Mouse (Mus musculus) limb, embryonic 10.5 days (tissue): ENCODE measurements around the gene Fam81a. TPM values are rescaled to one million over a fixed set of nuclear protein-coding genes. Genes with fewer than 3 reads are reported as not detected.

Experiments used
- DNase-seq: peaks from one replicate; pipeline ENCODE4 v3.0.0-alpha.2; 2017; ENCODE audit warnings: low spot score
- H3K27ac ChIP-seq: fragments of 300-500 bp; sonication (generic); 2 replicates; pipeline ENCODE4 v1.5.1; 2016; ENCODE audit warnings: mild to moderate bottlenecking
- H3K27me3 ChIP-seq: fragments of 300-500 bp; sonication (generic); 2 replicates; pipeline ENCODE4 v1.6.1; 2016; ENCODE audit warnings: low read depth, mild to moderate bottlenecking; ENCODE audit not compliant: poor library complexity, severe bottlenecking
- H3K36me3 ChIP-seq: fragments of 300-500 bp; sonication (generic); 2 replicates; pipeline ENCODE4 v1.6.1; 2016; ENCODE audit warnings: mild to moderate bottlenecking, moderate library complexity
- H3K4me1 ChIP-seq: fragments of 300-500 bp; sonication (generic); 2 replicates; pipeline ENCODE4 v1.6.1; 2016
- H3K4me3 ChIP-seq: fragments of 300-500 bp; sonication (generic); 2 replicates; pipeline ENCODE4 v1.5.1; 2016; ENCODE audit warnings: mild to moderate bottlenecking, moderate library complexity
- H3K9me3 ChIP-seq: fragments of 300-500 bp; sonication (generic); replicated peaks from 2 replicates; pipeline ENCODE4 v1.6.1; 2016; ENCODE audit warnings: mild to moderate bottlenecking
- WGBS: fragments of 180-500 bp; shearing (Covaris S2); methylation state at CpG from one replicate; pipeline ENCODE4 v1.1.7; 2016; 5-methylcytosine and 5-hydroxymethylcytosine counted together
- polyA plus RNA-seq: library from polyadenylated mRNA; unstranded; fragments of >200 nt; fragmentation: Nextera tagmentation; extraction: Ambion mirVana; gene quantifications from 2 replicates; pipeline ENCODE4 v1.2.1, GENCODE M21; 2016

The Fam81a gene
- polyA plus RNA-seq, 1 experiment from 2014 or later: 1.6 TPM

DNA sequence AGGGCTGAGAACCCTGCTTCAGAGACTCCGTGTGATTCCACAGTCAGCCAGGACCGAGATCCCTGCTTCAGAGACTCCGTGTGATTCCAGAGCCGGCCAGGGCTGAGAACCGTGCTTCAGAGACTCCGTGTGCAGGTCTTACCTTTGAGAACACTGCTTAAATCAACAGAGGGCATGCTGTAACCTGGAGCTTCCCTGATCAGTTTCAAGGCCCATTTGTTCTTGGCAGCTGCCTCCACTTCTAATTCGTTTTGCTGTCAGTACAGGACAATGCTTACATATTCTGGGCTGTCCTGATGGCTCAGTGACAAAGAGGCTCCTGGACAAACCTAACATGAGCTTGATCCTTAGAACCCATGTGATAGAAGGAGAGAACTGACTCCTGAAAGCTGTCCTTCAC lies 65.2 kb downstream of the Fam81a start:
- Histone ChIP-seq H3K27ac (no peak overlapping the region), H3K9me3 (no peaks in the 10 kb centered on the region), H3K4me3 (no peak overlapping the region), H3K36me3 (no peaks in the 10 kb centered on the region), H3K27me3 (no peaks in the 10 kb centered on the region), H3K4me1 (peaks cover 4% of the 10 kb centered on the region)
- no peak for DNase-seq
- WGBS: 80% methylated on average over 7 of the region's 7 CpGs

GRCm38 (mm10) chr9:70072387-70072786 lies 70.0 kb downstream of the Fam81a start:
- Histone ChIP-seq H3K4me3 (no peak overlapping the region), H3K27me3 (no peaks in the 10 kb centered on the region), H3K27ac (no peak overlapping the region), H3K4me1 (no peaks in the 10 kb centered on the region), H3K9me3 (no peaks in the 10 kb centered on the region), H3K36me3 (no peaks in the 10 kb centered on the region)
- WGBS: 92% methylated on average over 8 of the region's 8 CpGs
- no peak for DNase-seq

DNA sequence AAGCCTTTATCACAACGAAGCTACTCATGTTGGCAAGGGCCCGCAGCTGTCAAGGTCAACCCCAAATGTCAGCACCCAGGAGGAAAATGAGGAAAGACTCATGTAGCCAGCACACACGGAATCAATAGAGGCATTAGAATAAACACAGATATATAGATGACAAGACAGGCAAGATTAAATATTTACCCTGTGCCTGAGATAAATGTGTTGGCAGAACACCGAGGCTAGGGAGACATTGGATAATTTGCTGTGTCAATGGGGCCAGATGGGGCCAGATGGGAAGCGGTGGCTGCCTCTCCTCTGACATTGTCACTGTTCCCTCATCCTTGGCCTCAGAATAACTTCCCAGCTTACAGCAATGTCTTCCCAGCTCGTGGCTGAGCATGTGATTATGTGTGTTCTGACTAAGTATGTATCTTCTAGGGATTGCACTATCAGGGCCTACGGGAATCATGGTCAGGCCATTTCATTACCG lies 72.4 kb downstream of the Fam81a start:
- Histone ChIP-seq H3K4me1 (no peaks in the 10 kb centered on the region), H3K27me3 (no peaks in the 10 kb centered on the region), H3K9me3 (no peaks in the 10 kb centered on the region), H3K36me3 (no peaks in the 10 kb centered on the region), H3K27ac (no peak overlapping the region), H3K4me3 (no peak overlapping the region)
- 83% methylated on average over 8 of the region's 8 CpGs for WGBS
- no peak for DNase-seq

DNA sequence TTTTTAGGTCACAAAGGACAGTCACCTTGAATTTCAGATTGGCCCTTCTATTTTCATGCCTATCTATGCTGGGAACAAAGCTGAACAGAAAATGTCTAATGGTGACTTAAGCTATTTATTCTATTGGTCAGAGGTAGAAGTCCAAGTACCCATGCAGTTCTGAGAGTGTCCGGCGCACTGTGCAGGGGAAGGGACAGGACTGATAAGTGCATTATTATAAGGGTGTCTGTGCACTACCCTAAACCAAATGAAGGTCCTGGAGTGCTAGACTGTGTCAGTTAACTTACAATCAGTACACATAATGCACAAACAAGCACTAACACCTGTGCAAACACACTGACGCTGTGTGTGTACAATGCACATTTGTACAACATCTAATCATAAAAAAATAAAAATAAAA lies 74.9 kb downstream of the Fam81a start:
- H3K36me3 ChIP-seq: no peaks in the 10 kb centered on the region
- H3K4me1 ChIP-seq: no peaks in the 10 kb centered on the region
- H3K9me3 ChIP-seq: no peaks in the 10 kb centered on the region
- H3K27me3 ChIP-seq: no peaks in the 10 kb centered on the region
- 96% methylated on average over 3 of the region's 3 CpGs for WGBS
- no peak overlapping the region for H3K27ac ChIP-seq
- no peak for DNase-seq
- no peak overlapping the region for H3K4me3 ChIP-seq

DNA sequence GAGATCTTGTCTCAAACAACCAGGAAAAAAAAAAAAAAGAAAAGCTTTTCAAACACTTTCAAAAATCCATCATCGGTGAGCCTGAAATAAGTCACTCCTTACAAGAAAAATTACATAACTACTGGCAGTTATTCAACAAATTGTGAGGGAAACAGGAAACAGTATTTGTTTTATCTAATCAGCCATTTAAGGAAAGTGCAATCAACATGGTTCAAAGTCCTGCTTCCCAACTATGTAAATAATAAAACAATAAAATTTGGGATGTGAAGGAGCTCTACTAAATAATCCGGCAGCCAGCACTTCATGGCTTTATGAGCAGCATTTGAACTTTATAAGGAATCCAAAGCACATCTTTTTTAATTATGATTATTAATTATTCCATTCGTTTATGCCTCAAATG lies 80.3 kb downstream of the Fam81a start:
- WGBS: 90% methylated on average over 3 of the region's 3 CpGs
- DNase-seq: no peak

GRCm38 (mm10) chr9:70053411-70053810 lies 88.9 kb downstream of the Fam81a start:
- no peaks in the 10 kb centered on the region for H3K27me3 ChIP-seq
- no peaks in the 10 kb centered on the region for H3K36me3 ChIP-seq
- H3K9me3 ChIP-seq: no peaks in the 10 kb centered on the region
- H3K27ac ChIP-seq: no peak overlapping the region
- H3K4me1 ChIP-seq: peaks cover 24% of the 10 kb centered on the region
- DNase-seq: no peak
- 54% methylated on average over 3 of the region's 3 CpGs for WGBS
- no peak overlapping the region for H3K4me3 ChIP-seq

More for the DNA sequence above, 80.3 kb downstream of the Fam81a start:
- Histone ChIP-seq H3K4me3 (no peak overlapping the region), H3K9me3 (no peaks in the 10 kb centered on the region), H3K27ac (no peak overlapping the region), H3K4me1 (no peaks in the 10 kb centered on the region), H3K27me3 (no peaks in the 10 kb centered on the region), H3K36me3 (no peaks in the 10 kb centered on the region)

- H3K4me1 ChIP-seq: peaks cover 31% of the 10 kb centered on the region
- H3K4me3 ChIP-seq: no peak overlapping the region
- no peaks in the 10 kb centered on the region for H3K27me3 ChIP-seq
- no peak for DNase-seq
- no peaks in the 10 kb centered on the region for H3K36me3 ChIP-seq
- H3K9me3 ChIP-seq: no peaks in the 10 kb centered on the region
- 70% methylated on average over 3 of the region's 3 CpGs for WGBS
- no peak overlapping the region for H3K27ac ChIP-seq
Measured at GRCm38 (mm10) chr9:70052730-70053129, 89.6 kb downstream of the Fam81a start.

DNA sequence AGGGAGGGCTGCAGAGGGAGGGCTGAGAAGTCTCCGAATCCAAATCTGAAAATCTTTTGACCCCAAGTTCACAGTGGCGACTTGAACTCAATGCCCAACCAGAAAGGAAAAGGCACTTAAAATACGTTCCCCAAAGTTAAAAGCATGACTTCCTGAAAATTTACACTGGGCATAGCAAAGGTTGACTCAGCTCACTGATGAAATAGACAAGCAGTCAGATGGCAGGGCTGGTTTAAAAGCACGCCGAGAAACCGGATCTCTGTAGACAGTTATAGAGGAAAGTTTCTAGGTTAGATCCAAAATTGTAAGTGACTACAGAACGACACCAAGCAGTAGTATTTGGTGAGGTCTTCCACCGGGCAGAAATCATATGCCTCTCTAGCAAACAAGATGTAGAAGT lies 92.5 kb downstream of the Fam81a start:
- no peak overlapping the region for H3K4me3 ChIP-seq
- peak overlapping the region; percentile 56; the same call in 1 of the 2 replicates for H3K27ac ChIP-seq
- H3K36me3 ChIP-seq: no peaks in the 10 kb centered on the region
- 61% methylated on average over 8 of the region's 8 CpGs for WGBS
- H3K4me1 ChIP-seq: peaks cover 28% of the 10 kb centered on the region
- no peaks in the 10 kb centered on the region for H3K9me3 ChIP-seq
- H3K27me3 ChIP-seq: no peaks in the 10 kb centered on the region
- DNase-seq: no peak

DNA sequence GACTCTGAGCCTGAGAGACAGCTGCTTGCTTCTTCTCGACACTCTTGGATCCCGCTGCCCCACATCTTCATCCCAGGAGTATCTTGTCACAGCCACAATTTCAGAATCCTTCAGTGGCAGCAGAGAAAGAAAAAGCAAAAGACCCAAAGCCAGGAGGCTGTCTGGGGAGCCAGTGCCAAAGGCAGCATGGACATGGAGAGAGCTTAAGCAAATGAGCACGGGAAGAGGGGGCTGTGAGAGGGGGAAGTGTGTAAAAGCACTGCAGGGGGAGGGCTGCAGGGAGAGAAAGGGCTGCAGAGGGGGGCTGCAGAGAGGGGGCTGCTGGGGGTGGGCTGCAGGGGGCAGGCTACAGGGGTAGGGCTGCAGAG lies 93.0 kb downstream of the Fam81a start:
- H3K27ac ChIP-seq: peak overlapping the region; percentile 56; the same call in 1 of the 2 replicates
- H3K9me3 ChIP-seq: no peaks in the 10 kb centered on the region
- H3K4me1 ChIP-seq: peaks cover 28% of the 10 kb centered on the region
- no peak overlapping the region for H3K4me3 ChIP-seq
- WGBS: 40% methylated on average over 3 of the region's 3 CpGs
- H3K36me3 ChIP-seq: no peaks in the 10 kb centered on the region
- no peaks in the 10 kb centered on the region for H3K27me3 ChIP-seq
- DNase-seq: no peak

DNA sequence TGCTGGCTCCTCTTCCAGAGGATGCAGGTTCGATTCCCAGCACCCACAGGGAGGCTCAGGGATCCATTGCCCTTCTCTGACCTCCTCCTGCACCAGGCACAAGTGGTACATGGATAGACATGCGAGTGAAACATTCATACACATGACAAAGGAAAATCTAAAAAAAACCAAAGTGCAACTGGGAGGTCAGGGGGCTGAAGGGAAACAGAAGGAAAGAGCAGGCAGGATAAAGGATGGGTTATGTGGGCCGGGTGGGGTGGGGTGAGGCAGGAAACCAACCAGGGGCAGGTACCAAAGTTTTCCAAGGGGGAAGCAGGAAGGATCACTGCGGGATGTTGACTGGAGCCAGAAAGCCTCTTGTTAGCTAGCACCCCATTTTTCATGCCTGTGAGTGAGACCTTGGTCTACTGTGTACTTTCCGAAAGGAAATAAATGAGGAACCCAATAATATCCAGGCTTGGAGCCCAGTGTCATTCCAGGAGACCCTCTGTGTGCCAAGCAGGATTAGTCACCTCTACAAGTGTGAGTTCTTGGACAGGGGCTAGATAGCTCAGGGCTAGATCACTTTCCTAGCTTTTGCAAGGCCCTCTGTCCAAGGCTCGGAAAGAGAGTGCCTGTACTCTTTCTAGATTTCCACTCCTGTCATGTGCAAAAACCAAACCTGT lies 93.5 kb downstream of the Fam81a start:
- H3K27ac ChIP-seq: peak overlapping the region; percentile 56

DNA sequence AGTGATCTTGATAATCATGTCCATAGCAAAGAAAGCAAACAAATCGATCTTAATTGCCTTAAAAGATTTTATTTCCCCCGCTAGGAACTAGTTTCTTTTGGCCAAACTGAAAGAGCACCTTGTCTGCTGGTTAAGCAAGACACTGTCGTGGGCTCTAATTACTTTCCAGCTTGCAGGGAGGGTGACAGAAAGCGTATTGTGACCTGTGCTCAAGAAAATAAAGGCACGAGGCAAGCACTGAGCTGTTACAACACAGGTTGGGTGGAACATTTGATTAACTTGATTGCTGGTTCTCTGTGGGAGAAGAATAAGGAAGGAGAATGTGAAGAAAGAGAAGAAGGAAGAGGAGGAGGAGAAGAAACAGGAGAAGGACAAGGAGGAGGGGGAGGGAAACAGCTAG lies 94.1 kb downstream of the Fam81a start:
- Histone ChIP-seq H3K9me3 (no peaks in the 10 kb centered on the region), H3K36me3 (no peaks in the 10 kb centered on the region), H3K4me1 (peaks cover 28% of the 10 kb centered on the region), H3K27me3 (no peaks in the 10 kb centered on the region), H3K27ac (peak overlapping the region; percentile 17; the same call in 1 of the 2 replicates), H3K4me3 (no peak overlapping the region)
- no peak for DNase-seq
- 54% methylated on average over 5 of the region's 5 CpGs for WGBS

More for the DNA sequence above, 93.5 kb downstream of the Fam81a start:
- H3K9me3 ChIP-seq: no peaks in the 10 kb centered on the region
- no peaks in the 10 kb centered on the region for H3K27me3 ChIP-seq
- no peaks in the 10 kb centered on the region for H3K36me3 ChIP-seq
- DNase-seq: no peak
- H3K4me3 ChIP-seq: no peak overlapping the region
- H3K4me1 ChIP-seq: peaks cover 28% of the 10 kb centered on the region
- 52% methylated on average over 6 of the region's 6 CpGs for WGBS

- H3K27ac ChIP-seq: no peak overlapping the region
- H3K4me1 ChIP-seq: peaks cover 28% of the 10 kb centered on the region
- H3K36me3 ChIP-seq: no peaks in the 10 kb centered on the region
- H3K4me3 ChIP-seq: no peak overlapping the region
- DNase-seq: no peak
- no peaks in the 10 kb centered on the region for H3K9me3 ChIP-seq
- H3K27me3 ChIP-seq: no peaks in the 10 kb centered on the region
- WGBS: 58% methylated on average over 3 of the region's 3 CpGs
Measured at GRCm38 (mm10) chr9:70047839-70048238, 94.5 kb downstream of the Fam81a start.

DNA sequence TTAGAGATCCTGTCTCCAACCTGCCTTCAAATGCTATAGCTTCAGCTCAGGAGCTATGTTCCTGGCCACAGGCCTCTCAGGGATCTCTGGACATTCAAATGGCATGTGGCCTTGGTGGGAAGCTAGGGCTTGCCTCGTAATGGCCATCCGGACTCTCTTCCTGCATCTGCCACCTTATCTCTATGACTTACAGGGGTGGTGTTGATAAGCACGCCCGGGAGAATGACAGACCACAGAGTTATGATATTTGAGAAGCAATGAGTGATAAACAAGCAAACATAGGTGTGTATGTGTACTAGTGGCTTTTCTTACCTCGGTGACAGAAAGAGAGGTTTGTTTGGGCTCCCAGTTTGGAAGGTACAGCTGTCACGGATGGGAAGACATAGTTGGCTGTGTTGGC lies 96.1 kb downstream of the Fam81a start:
- 89% methylated on average over 6 of the region's 6 CpGs for WGBS
- Histone ChIP-seq H3K9me3 (no peaks in the 10 kb centered on the region), H3K4me3 (no peak overlapping the region), H3K36me3 (no peaks in the 10 kb centered on the region), H3K4me1 (peaks cover 28% of the 10 kb centered on the region), H3K27ac (no peak overlapping the region), H3K27me3 (no peaks in the 10 kb centered on the region)
- DNase-seq: no peak

DNA sequence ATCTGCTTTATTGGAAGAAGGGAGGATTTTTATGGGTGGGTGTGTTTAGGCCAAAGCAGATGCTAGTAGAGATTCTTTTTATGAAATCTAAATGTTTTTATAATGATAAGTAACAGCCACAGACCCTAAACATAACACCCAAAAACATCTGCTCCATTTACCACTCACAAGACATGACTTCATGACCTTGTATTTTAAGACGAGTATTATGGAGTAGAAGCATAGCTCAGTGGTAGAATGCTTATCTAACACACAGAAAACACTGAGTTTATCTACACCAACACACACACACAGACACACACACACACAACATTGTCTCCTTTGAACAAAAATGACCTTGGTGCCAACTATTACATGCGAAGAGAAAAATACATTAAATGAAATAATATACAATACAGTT lies 97.5 kb downstream of the Fam81a start:
- H3K27ac ChIP-seq: no peak overlapping the region
- H3K36me3 ChIP-seq: no peaks in the 10 kb centered on the region
- peaks cover 25% of the 10 kb centered on the region for H3K4me1 ChIP-seq
- DNase-seq: no peak
- H3K27me3 ChIP-seq: no peaks in the 10 kb centered on the region
- 88% methylated on average over 2 of the region's 2 CpGs for WGBS
- no peaks in the 10 kb centered on the region for H3K9me3 ChIP-seq
- no peak overlapping the region for H3K4me3 ChIP-seq
